Mouse (Mus musculus): ENCODE measurements around the gene Camk1d. TPM values are rescaled to one million over a fixed set of nuclear protein-coding genes. Genes with fewer than 3 reads are reported as not detected.

Gene Camk1d
- polyA plus RNA-seq, 1 experiment, result 9.8 TPM

DNA sequence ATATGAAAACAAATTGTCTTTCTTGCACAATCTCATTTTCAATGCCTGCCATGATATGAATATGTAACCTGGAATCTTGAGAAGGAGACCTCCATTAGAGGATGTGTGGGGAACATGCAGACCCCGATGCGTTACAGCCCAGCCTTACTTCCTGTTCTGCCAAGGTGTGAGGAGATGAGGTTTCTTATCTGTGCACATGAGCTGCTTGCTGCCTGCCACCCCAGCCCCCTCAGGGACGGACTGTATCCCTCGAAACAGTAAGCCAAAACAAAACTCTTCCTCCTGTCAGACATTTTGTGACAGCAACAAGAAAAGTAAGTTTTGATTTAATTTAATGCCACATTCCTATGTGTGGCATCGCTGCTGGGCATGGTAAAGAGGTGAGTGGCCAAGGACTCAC is 200.2 kb downstream of the Camk1d start:
- H3K27ac ChIP-seq (ENCODE audit: control insufficient read depth, insufficient read depth, low read depth, low read length, poor library complexity), result no peak overlapping the region
- 77% methylated on average over 5 of the region's 5 CpGs for WGBS
- no peaks in the 10 kb centered on the region for H3K4me1 ChIP-seq (ENCODE audit: control insufficient read depth, insufficient read depth, low read length)
- H3K4me3 ChIP-seq (replicated peaks; ENCODE audit: control insufficient read depth, low read depth, low read length), result no peak overlapping the region
- TF ChIP-seq CTCF (IDR thresholded peaks at IDR 0.05; ENCODE audit: control insufficient read depth, insufficient read depth, low read length), result no peak

DNA sequence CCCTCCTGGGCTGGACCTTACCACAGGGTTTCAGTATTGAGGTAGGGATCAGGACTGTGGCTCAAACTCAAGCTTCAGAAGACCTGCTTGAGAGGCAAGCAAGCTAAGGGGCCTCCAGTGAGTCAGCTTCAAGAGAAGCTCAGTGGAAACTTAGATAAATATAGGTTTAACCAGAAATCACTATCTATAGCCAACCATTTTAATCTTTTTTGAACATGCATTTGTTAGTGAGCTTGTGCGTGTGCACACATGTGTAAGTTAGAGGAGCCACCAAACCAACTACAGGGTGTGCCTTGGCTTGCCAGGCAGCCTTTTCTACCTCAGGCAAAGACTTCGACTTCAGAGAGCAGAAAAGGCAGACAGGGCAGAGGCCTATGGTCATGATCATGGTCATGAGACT is 200.7 kb downstream of the Camk1d start:
- TF ChIP-seq CTCF (IDR thresholded peaks at IDR 0.05; ENCODE audit: control insufficient read depth, insufficient read depth, low read length), result no peak
- TF ChIP-seq POLR2A (IDR thresholded peaks at IDR 0.05; ENCODE audit: borderline replicate concordance, control insufficient read depth, low read depth, low read length), result no peak
- Histone ChIP-seq H3K4me3 (replicated peaks; ENCODE audit: control insufficient read depth, low read depth, low read length) (no peak overlapping the region), H3K4me1 (ENCODE audit: control insufficient read depth, insufficient read depth, low read length) (no peaks in the 10 kb centered on the region), H3K27ac (ENCODE audit: control insufficient read depth, insufficient read depth, low read depth, low read length, poor library complexity) (no peak overlapping the region)
- WGBS, result 76% methylated on average over 2 of the region's 2 CpGs

DNA sequence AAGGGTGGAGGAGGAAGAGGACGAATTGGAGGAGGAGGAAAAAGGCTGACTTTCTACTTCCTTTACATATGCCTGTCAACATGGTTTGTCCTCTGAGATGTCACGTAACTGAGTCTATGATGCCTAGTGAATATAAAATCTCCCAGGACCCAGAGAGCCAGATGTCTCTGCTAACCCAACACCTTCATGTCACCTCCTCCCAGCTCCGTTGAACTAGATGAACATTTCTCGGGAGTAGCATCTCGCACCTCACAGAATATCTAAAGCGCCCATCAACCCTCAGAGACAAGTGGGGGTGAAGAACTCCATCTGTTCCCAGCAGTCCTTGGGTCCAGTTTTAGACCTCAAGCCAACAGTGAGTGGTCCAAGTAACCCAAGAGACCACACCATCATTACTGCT is 204.3 kb downstream of the Camk1d start:
- WGBS, result 83% methylated on average over 6 of the region's 6 CpGs
- TF ChIP-seq POLR2A (IDR thresholded peaks at IDR 0.05; ENCODE audit: borderline replicate concordance, control insufficient read depth, low read depth, low read length), result no peak
- TF ChIP-seq CTCF (IDR thresholded peaks at IDR 0.05; ENCODE audit: control insufficient read depth, insufficient read depth, low read length), result no peak
- H3K27ac ChIP-seq (ENCODE audit: control insufficient read depth, insufficient read depth, low read depth, low read length, poor library complexity), result no peak overlapping the region
- peaks cover 1% of the 10 kb centered on the region for H3K4me1 ChIP-seq (ENCODE audit: control insufficient read depth, insufficient read depth, low read length)
- H3K4me3 ChIP-seq (replicated peaks; ENCODE audit: control insufficient read depth, low read depth, low read length), result no peak overlapping the region

DNA sequence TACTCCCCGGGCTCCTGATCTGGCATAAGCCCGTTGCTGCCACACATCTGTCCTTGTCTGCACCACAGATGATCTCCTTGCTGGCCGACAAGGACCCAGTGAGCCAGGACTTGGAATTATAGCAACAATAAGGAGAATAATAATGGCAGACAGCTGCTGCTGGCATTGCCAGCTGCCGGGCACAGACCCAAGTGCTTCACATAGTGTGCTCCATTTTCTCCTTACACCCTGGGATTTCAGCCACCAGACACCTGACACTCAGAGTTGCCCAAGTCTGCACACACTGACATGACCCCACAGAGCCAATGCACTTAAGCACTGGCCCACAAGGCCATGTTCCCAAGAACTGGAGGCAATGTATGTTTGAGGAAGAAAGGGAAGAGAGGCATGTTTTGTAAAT is 214.7 kb downstream of the Camk1d start:
- no peak for TF ChIP-seq POLR2A (IDR thresholded peaks at IDR 0.05; ENCODE audit: borderline replicate concordance, control insufficient read depth, low read depth, low read length)
- TF ChIP-seq CTCF (IDR thresholded peaks at IDR 0.05; ENCODE audit: control insufficient read depth, insufficient read depth, low read length), result no peak
- no peak overlapping the region for H3K27ac ChIP-seq (ENCODE audit: control insufficient read depth, insufficient read depth, low read depth, low read length, poor library complexity)
- H3K4me1 ChIP-seq (ENCODE audit: control insufficient read depth, insufficient read depth, low read length), result no peaks in the 10 kb centered on the region
- WGBS, result 87% methylated on average over 4 of the region's 4 CpGs
- H3K4me3 ChIP-seq (replicated peaks; ENCODE audit: control insufficient read depth, low read depth, low read length), result no peak overlapping the region

DNA sequence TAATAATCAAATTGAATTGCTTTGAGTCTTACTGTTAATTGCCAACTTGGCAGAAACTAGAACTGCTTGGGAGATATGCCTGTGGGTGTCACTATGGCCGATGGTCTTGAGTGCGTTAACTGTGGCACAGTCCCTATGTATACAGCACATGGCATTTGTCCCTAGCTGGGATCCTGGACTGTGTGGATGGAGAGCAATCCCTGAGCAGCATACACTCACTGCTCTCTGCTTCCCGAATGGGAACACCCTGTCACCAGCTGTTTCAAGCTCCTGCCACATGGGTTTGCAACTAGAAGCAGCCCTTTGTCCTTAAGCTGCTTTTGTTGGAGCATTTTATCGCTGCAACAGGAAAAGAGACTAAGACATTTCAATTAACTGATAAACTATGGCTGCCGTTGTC is 224.4 kb downstream of the Camk1d start:
- WGBS, result 82% methylated on average over 5 of the region's 5 CpGs
- TF ChIP-seq CTCF (IDR thresholded peaks at IDR 0.05; ENCODE audit: control insufficient read depth, insufficient read depth, low read length) (no peak), POLR2A (IDR thresholded peaks at IDR 0.05; ENCODE audit: borderline replicate concordance, control insufficient read depth, low read depth, low read length) (no peak)
- Histone ChIP-seq H3K27ac (ENCODE audit: control insufficient read depth, insufficient read depth, low read depth, low read length, poor library complexity) (no peak overlapping the region), H3K4me3 (replicated peaks; ENCODE audit: control insufficient read depth, low read depth, low read length) (no peak overlapping the region), H3K4me1 (ENCODE audit: control insufficient read depth, insufficient read depth, low read length) (no peaks in the 10 kb centered on the region; the same call in none of the 2 replicates)

DNA sequence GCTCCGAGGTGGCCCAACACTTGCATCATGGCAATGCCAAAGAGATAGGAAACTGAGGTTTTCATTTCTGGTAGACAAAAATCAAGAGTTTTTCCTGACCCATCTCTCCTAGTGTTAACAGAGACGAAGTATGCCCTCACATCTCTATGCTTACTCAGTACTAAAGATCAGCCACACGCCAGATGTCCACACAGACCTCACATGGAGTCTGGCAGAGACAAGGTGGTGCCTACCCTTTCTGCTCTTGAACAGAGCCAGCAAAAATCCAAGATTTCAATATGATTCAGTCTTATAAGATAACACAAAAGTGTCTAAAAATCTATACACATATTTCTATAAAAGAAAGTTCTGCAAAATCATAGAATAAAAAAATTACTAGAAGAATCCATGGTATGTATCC is 227.0 kb downstream of the Camk1d start:
- WGBS, result 80% methylated on average over 3 of the region's 3 CpGs
- TF ChIP-seq POLR2A (IDR thresholded peaks at IDR 0.05; ENCODE audit: borderline replicate concordance, control insufficient read depth, low read depth, low read length) (no peak), CTCF (IDR thresholded peaks at IDR 0.05; ENCODE audit: control insufficient read depth, insufficient read depth, low read length) (no peak)
- Histone ChIP-seq H3K4me1 (ENCODE audit: control insufficient read depth, insufficient read depth, low read length) (no peaks in the 10 kb centered on the region; the same call in none of the 2 replicates), H3K27ac (ENCODE audit: control insufficient read depth, insufficient read depth, low read depth, low read length, poor library complexity) (no peak overlapping the region), H3K4me3 (replicated peaks; ENCODE audit: control insufficient read depth, low read depth, low read length) (no peak overlapping the region)

DNA sequence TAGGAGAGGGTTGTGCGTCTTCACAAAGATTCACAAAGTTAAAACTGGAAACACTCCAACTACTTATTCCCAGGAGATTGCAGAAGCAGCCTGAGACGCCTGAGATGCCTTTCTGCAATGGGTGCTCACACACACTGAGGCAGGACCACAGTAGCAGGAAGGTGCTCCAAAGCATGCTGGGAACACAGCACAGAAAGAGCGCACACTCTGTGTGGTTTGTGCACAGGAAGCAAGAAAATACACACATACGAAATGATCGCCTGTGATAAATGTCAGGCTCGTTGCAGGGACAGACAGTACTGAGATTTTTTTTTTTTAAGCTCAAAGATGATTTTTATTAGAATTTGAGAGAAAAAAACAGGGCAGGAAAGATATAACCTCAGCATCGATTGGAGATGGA is 227.7 kb downstream of the Camk1d start:
- no peaks in the 10 kb centered on the region; the same call in none of the 2 replicates for H3K4me1 ChIP-seq (ENCODE audit: control insufficient read depth, insufficient read depth, low read length)
- H3K27ac ChIP-seq (ENCODE audit: control insufficient read depth, insufficient read depth, low read depth, low read length, poor library complexity), result no peak overlapping the region
- no peak overlapping the region for H3K4me3 ChIP-seq (replicated peaks; ENCODE audit: control insufficient read depth, low read depth, low read length)
- no peak for TF ChIP-seq CTCF (IDR thresholded peaks at IDR 0.05; ENCODE audit: control insufficient read depth, insufficient read depth, low read length)
- no peak for TF ChIP-seq POLR2A (IDR thresholded peaks at IDR 0.05; ENCODE audit: borderline replicate concordance, control insufficient read depth, low read depth, low read length)
- 59% methylated on average over 7 of the region's 7 CpGs for WGBS

DNA sequence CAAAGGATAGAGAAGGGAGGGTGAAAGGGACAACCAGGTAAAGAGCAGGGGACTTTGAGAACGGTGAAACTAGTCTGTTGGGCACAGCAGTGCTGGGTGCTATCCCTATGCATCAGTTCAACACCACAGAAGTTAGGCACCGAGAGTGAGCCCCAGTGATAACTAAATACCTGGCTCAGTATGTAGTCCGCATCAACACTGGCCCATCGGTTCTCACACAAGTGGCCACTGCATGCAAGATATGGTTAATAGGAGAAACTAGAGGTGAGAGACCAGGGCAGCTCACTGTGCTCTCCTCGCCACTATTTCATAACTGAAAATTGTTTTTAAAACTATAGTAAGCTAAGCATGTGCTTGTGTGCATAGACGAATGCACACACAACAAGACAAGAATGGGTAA is 228.5 kb downstream of the Camk1d start:
- no peak overlapping the region for H3K27ac ChIP-seq (ENCODE audit: control insufficient read depth, insufficient read depth, low read depth, low read length, poor library complexity)
- H3K4me1 ChIP-seq (ENCODE audit: control insufficient read depth, insufficient read depth, low read length), result no peaks in the 10 kb centered on the region
- no peak for TF ChIP-seq POLR2A (IDR thresholded peaks at IDR 0.05; ENCODE audit: borderline replicate concordance, control insufficient read depth, low read depth, low read length)
- no peak for TF ChIP-seq CTCF (IDR thresholded peaks at IDR 0.05; ENCODE audit: control insufficient read depth, insufficient read depth, low read length)
- H3K4me3 ChIP-seq (replicated peaks; ENCODE audit: control insufficient read depth, low read depth, low read length), result no peak overlapping the region
- 81% methylated on average over 6 of the region's 6 CpGs for WGBS

DNA sequence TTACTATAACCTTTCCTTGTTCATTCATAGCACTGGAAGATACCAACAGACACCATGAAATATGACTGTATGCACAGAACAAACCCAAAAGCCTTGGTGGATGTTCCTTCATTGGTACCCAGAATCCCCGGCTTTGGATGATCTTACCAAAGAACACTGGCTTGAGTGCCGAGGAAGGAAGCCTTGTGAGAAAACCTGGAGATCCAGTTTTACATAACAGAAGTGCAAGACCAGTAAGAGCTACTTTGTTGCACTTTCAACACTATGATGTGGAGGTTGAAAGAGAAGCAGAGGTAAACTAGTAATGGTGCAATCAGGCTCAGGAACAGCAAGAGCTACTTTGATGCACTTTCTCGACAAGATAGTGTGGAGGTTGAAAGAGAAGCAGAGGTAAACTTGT is 234.4 kb downstream of the Camk1d start:
- Histone ChIP-seq H3K4me3 (replicated peaks; ENCODE audit: control insufficient read depth, low read depth, low read length) (no peak overlapping the region), H3K27ac (ENCODE audit: control insufficient read depth, insufficient read depth, low read depth, low read length, poor library complexity) (no peak overlapping the region), H3K4me1 (ENCODE audit: control insufficient read depth, insufficient read depth, low read length) (no peaks in the 10 kb centered on the region)
- 84% methylated on average over 3 of the region's 3 CpGs for WGBS
- TF ChIP-seq CTCF (IDR thresholded peaks at IDR 0.05; ENCODE audit: control insufficient read depth, insufficient read depth, low read length) (no peak), POLR2A (IDR thresholded peaks at IDR 0.05; ENCODE audit: borderline replicate concordance, control insufficient read depth, low read depth, low read length) (no peak)

Measured in bone marrow, adult 2 months (tissue).